Mouse (Mus musculus): ENCODE measurements around the gene Tra2a. TPM values are rescaled to one million over a fixed set of nuclear protein-coding genes. Genes with fewer than 3 reads are reported as not detected.
"Not testable (repeated sequence)": the region's sequence is repeated elsewhere in the genome, so short reads cannot be mapped to it uniquely, and the experiment has no call there.

Gene Tra2a
- polyA plus RNA-seq, 1 experiment from 2014 or later: 123 TPM

DNA sequence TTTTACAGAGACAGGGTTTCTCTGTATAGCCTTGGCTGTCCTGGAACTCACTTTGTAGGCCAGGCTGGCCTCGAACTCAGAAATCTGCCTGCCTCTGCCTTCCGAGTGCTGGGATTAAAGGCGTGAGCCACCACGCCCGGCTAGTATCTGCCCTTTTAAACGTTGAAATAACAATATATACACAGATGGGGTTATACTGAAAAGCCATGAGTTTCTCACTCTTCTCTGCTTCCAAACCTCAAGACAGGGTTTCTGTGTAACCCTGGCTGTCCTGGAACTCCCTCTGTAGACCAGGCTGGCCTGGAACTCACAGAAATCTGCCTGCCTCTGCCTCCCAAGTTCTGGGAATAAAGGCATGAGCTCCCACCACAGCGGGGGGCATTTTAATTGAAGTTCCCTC is 613 bp upstream of the Tra2a start:
- H3K4me3 ChIP-seq: not testable (repeated sequence)
- H3K27ac ChIP-seq (replicated peaks): peak overlapping the region; percentile 99

DNA sequence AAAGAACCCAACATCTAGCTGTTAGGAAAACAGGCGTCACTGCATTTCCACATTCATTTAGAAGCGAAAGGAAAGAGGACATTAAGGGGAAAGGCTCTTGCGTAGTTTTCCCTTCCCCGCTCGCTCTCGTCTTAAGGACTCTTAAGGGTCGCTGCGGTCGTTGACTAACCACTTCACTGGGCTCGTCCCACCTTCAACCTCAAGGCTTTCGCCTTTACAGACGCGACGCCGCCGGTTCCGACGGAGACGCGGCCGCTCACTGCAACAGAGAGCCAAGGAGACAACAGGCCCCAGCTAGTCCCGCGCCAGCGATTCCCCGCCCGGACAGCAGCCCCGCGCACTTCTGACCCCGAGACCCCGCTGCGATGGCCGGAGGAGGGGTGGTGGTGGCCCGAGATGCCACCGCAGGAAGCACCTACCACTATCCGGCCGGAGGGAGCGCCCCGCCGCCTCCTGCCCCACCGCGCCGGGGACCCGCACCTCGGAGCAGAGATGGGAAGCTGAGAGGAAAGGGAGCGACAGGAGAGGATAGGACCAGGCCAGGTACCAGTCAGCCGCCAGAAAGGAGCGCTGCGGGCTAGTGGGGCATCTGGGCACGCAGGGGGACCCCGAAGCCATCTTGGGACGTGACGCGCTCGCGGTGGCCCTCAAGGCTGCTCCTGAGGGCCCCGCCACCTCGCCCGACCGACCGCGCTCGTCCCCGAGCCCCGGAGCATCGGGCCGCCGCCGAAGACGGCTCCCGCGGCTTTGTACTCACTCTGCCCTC is 569 bp downstream of the Tra2a start:
- Histone ChIP-seq H3K27me3 (replicated peaks; ENCODE audit: low read depth, poor library complexity, severe bottlenecking) (no peaks in the 10 kb centered on the region), H3K4me1 (peaks cover 25% of the 10 kb centered on the region), H3K27ac (replicated peaks) (peak overlapping the region; percentile 99), H3K4me3 (peak overlapping the region; percentile 98), H3K36me3 (replicated peaks) (peaks cover 10% of the 10 kb centered on the region), H3K9me3 (no peaks in the 10 kb centered on the region)
- WGBS: under 1% methylated on average over 71 of the region's 71 CpGs
- peak; percentile 65 for DNase-seq (ENCODE audit: low spot score)

More for the DNA sequence above, 613 bp upstream of the Tra2a start:
- H3K27me3 ChIP-seq (replicated peaks; ENCODE audit: low read depth, poor library complexity, severe bottlenecking); H3K36me3 ChIP-seq (replicated peaks); H3K9me3 ChIP-seq; DNase-seq (ENCODE audit: low spot score): not testable (repeated sequence)
- WGBS: 88% methylated on average over 7 of the region's 7 CpGs
- peaks cover 25% of the 10 kb centered on the region for H3K4me1 ChIP-seq

DNA sequence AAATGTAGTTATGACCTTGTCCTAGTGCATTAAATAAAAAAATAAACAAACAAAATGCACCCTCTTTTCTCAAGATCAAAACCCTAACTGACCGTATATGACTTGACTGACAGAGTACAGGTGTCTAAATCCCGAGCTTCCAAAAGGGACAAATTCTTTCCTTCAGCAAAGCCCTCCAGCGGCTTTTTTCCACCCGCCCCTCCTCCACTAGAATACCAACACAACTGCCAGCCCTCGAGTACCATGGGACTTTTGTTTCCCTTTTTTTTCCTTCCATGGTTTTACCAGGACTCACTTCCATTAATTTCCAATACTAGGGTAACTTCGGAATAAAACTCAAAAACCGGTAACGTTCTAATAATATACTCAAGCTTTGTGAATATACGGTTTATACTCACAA is 1.4 kb downstream of the Tra2a start:
- no peaks in the 10 kb centered on the region for H3K27me3 ChIP-seq (replicated peaks; ENCODE audit: low read depth, poor library complexity, severe bottlenecking)
- no peaks in the 10 kb centered on the region for H3K9me3 ChIP-seq
- H3K27ac ChIP-seq (replicated peaks): peak overlapping the region; percentile 99
- H3K36me3 ChIP-seq (replicated peaks): peaks cover 15% of the 10 kb centered on the region
- peaks cover 25% of the 10 kb centered on the region for H3K4me1 ChIP-seq
- peak overlapping the region; percentile 98 for H3K4me3 ChIP-seq
- 2% methylated on average over 9 of the region's 9 CpGs for whole genome bisulfite sequencing
- peak; percentile 50 for DNase-seq (ENCODE audit: low spot score)

DNA sequence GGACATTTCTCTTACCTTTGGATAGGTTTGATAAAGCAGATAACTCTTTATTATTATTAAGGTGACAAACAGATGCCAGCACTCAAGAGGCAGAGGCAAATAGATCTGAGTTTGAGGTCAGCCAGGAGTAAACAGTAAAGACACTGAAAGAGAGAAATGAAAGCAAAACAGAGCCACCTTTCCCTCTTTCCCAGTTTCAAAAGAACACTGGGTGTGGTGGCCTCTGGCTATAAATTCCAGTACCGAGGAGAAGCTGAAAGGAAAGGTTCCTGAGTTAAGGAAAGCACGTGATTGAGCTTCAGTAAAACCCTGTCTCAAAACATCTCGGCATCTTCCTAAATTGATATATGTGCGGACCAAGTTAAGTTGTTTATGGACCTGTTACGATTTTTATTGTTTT is 4.1 kb downstream of the Tra2a start:
- H3K9me3 ChIP-seq: no peaks in the 10 kb centered on the region

DNA sequence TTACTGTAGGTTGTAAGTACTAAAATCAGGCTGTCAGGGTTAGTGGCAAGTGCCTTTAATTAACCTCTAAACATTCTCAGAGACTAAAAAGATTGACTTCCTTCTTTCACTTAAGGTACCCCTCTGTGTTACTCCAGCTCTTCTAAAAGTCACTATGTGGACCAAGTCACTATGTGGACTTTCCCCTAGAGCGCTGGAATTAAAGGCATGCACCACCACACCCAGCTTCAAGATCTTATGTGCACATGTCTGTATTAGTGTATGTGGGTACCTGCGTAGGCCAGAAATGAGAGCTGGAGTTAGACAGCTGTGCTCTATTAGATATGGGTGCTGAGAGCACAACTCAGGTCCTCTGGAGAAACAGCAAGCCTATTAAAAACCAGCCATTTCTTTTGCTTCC is 6.0 kb downstream of the Tra2a start:
- Histone ChIP-seq H3K36me3 (replicated peaks) (peaks cover 20% of the 10 kb centered on the region), H3K4me3 (no peak overlapping the region), H3K9me3 (no peaks in the 10 kb centered on the region), H3K27me3 (replicated peaks; ENCODE audit: low read depth, poor library complexity, severe bottlenecking) (no peaks in the 10 kb centered on the region), H3K4me1 (peaks cover 25% of the 10 kb centered on the region), H3K27ac (replicated peaks) (no peak overlapping the region)
- DNase-seq (ENCODE audit: low spot score): no peak
- WGBS: 92% methylated on average over 2 of the region's 2 CpGs

More for the DNA sequence above, 4.1 kb downstream of the Tra2a start:
- peaks cover 25% of the 10 kb centered on the region for H3K4me1 ChIP-seq
- no peaks in the 10 kb centered on the region for H3K27me3 ChIP-seq (replicated peaks; ENCODE audit: low read depth, poor library complexity, severe bottlenecking)
- H3K36me3 ChIP-seq (replicated peaks): peaks cover 19% of the 10 kb centered on the region
- no peak overlapping the region for H3K27ac ChIP-seq (replicated peaks)
- 54% methylated on average over 5 of the region's 5 CpGs for WGBS
- no peak overlapping the region for H3K4me3 ChIP-seq
- DNase-seq (ENCODE audit: low spot score): no peak

DNA sequence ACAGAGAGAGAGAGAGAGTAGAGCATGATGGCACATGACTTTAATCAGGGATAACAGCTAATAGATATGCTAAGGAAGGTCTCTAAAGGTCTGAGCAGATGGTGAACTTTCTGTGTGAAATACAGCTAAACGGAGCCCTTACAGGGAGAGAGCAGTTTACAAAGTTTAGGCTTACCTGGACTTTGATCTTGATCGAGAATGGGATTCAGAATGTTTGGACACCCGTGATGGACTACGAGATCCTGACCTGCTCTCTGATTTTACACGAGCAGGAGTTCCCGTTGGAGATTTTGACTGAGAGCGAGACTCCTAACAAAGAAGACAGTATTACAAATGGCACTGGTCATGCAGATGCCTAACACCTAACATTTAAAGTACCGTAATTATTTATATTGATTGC is 11.6 kb downstream of the Tra2a start:
- Histone ChIP-seq H3K27me3 (replicated peaks; ENCODE audit: low read depth, poor library complexity, severe bottlenecking) (no peaks in the 10 kb centered on the region), H3K27ac (replicated peaks) (no peak overlapping the region), H3K9me3 (no peaks in the 10 kb centered on the region), H3K36me3 (replicated peaks) (peaks cover 61% of the 10 kb centered on the region), H3K4me1 (no peaks in the 10 kb centered on the region), H3K4me3 (no peak overlapping the region)
- no peak for DNase-seq (ENCODE audit: low spot score)
- 95% methylated on average over 8 of the region's 8 CpGs for WGBS

DNA sequence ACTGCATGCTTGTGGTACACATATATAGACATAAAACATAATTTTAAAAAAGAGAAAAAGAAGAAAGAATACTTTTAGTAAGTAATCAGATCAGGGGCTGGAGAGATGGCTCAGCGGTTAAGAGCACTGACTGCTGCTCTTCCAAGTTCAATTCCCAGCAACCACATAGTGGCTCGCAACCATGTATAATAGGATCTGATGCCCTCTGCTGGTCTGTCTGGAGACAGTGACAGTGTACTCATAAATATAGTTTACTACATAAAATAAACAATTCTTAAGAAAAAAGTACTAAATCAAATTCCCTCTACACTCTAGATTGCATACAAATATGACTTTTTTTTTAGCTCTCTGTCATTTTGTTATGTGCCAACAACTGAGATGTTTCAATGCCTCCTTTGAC is 12.6 kb downstream of the Tra2a start:
- WGBS: 94% methylated on average over 2 of the region's 2 CpGs
- Histone ChIP-seq H3K27me3 (replicated peaks; ENCODE audit: low read depth, poor library complexity, severe bottlenecking) (no peaks in the 10 kb centered on the region), H3K9me3 (no peaks in the 10 kb centered on the region), H3K36me3 (replicated peaks) (peaks cover 68% of the 10 kb centered on the region), H3K4me3 (no peak overlapping the region), H3K27ac (replicated peaks) (no peak overlapping the region), H3K4me1 (no peaks in the 10 kb centered on the region)
- DNase-seq (ENCODE audit: low spot score): no peak

DNA sequence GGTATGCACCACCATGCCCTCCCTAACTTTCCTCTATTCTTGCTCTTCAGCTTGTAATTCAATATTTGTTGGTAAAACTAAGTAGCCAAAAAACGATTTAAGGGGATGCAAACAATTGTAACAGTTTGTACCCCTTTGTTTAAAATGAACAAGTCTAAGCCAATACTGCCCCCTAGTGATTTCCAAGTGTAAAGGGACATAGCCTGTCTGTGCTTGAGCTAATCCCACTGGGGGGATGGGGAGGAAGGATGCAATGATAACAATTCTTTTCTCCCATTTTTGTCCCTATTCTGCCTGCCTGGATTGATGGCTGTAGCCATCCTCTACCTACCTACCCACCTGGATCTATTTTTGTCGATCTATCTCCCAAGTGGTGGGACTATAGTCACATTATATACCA is 16.6 kb downstream of the Tra2a start:
- WGBS: 69% methylated on average over 2 of the region's 2 CpGs
- Histone ChIP-seq H3K27me3 (replicated peaks; ENCODE audit: low read depth, poor library complexity, severe bottlenecking) (no peaks in the 10 kb centered on the region), H3K4me1 (no peaks in the 10 kb centered on the region), H3K4me3 (no peak overlapping the region), H3K27ac (replicated peaks) (no peak overlapping the region), H3K36me3 (replicated peaks) (peaks cover 100% of the 10 kb centered on the region), H3K9me3 (no peaks in the 10 kb centered on the region)
- DNase-seq (ENCODE audit: low spot score): no peak

DNA sequence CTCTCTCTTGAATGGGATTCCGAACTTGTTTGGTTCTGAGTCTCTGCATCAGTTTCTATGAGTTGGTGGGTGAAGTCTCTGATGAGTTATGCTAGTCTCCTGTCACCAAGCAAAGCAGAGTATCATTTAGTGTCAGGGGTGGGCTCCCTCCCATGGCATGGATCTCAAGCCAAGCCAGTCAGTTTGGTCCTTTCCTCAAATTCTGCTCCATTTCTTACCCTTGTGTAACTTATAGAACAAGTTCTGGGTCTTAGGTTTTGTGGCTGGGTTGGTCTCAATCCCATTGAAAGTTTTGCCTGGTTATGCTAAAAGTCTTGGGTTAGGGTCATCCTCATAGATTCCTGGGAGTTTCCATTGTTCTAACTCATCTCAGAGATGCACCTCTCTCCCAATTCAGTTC is 21.5 kb downstream of the Tra2a start:
- Histone ChIP-seq H3K36me3 (replicated peaks) (peaks cover 69% of the 10 kb centered on the region), H3K4me1 (peaks cover 5% of the 10 kb centered on the region; the same call in 1 of the 2 replicates), H3K27me3 (replicated peaks; ENCODE audit: low read depth, poor library complexity, severe bottlenecking) (no peaks in the 10 kb centered on the region), H3K9me3 (no peaks in the 10 kb centered on the region), H3K27ac (replicated peaks) (no peak overlapping the region), H3K4me3 (no peak overlapping the region)
- DNase-seq (ENCODE audit: low spot score): no peak
- WGBS: 97% methylated on average over 1 of the region's 1 CpGs

DNA sequence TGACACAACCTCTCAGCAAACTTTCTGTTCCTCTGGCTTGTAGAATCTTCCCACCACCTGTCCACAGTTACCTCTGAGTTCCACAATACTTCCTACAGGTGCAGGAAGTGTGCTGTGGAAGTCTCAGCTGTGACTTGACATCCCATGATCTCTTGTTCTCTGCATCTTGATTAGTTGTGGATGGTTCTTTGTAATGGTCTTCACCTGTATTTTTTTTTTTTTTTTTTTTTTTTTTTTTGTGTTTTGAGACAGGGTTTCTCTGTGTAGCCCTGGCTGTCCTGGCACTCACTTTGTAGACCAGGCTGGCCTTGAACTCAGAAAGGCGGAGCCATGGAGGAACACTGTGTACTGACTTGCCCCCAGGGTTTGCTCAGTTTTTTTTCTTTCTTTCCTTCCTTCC is 22.3 kb downstream of the Tra2a start:
- Histone ChIP-seq H3K4me1 (peaks cover 5% of the 10 kb centered on the region; the same call in 1 of the 2 replicates), H3K27ac (replicated peaks) (no peak overlapping the region), H3K27me3 (replicated peaks; ENCODE audit: low read depth, poor library complexity, severe bottlenecking) (no peaks in the 10 kb centered on the region), H3K4me3 (no peak overlapping the region), H3K9me3 (no peaks in the 10 kb centered on the region), H3K36me3 (replicated peaks) (peaks cover 61% of the 10 kb centered on the region)
- DNase-seq (ENCODE audit: low spot score): no peak
- 94% methylated on average over 1 of the region's 1 CpGs for WGBS

DNA sequence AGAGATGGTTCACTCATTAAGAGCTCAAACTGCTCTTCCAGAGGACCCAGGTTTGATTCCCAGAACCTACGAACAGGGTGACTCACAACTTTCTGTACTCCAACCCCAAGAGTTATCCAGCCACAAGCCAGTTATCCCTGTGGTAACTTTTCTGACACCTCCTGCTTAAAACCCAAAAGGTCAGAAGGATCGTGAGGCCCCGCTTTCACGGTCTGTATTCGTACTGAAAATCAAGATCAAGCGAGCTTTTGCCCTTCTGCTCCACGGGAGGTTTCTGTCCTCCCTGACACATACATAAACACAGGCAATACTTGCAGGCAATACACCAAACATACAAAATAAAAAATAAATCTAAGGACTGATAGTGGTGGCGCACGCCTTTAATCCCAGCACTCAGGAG is 27.5 kb downstream of the Tra2a start:
- no peak overlapping the region for H3K27ac ChIP-seq (replicated peaks)
- no peak overlapping the region for H3K4me3 ChIP-seq
- H3K9me3 ChIP-seq: peaks cover 3% of the 10 kb centered on the region; the same call in 1 of the 2 replicates
- DNase-seq (ENCODE audit: low spot score): peak; percentile 66
- no peaks in the 10 kb centered on the region for H3K27me3 ChIP-seq (replicated peaks; ENCODE audit: low read depth, poor library complexity, severe bottlenecking)
- H3K4me1 ChIP-seq: peaks cover 5% of the 10 kb centered on the region; the same call in 1 of the 2 replicates
- WGBS: 69% methylated on average over 9 of the region's 9 CpGs
- peaks cover 9% of the 10 kb centered on the region for H3K36me3 ChIP-seq (replicated peaks)

DNA sequence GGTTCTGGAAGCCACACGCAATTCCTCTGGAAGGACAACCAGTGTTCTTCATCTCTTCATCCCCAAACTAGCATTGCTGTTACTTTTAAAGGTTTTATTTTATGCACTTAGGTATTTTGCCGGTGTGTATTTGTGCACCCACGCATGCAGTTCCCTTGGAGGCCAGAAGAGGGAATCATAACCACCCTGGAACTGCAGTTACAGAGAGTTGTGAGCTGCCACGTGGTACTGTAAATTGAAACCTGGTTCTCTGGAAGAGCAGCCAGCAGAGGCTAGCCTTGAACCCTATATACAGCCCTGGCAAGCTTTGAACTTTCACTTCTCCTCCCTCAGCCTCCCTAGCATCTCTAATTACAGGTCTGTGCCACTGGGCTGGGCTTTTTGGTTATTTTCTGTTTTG is 30.5 kb downstream of the Tra2a start:
- Histone ChIP-seq H3K27me3 (replicated peaks; ENCODE audit: low read depth, poor library complexity, severe bottlenecking) (no peaks in the 10 kb centered on the region), H3K9me3 (peaks cover 3% of the 10 kb centered on the region; the same call in 1 of the 2 replicates), H3K36me3 (replicated peaks) (no peaks in the 10 kb centered on the region), H3K4me1 (peaks cover 5% of the 10 kb centered on the region; the same call in 1 of the 2 replicates), H3K27ac (replicated peaks) (no peak overlapping the region), H3K4me3 (no peak overlapping the region)
- 58% methylated on average over 4 of the region's 4 CpGs for WGBS
- no peak for DNase-seq (ENCODE audit: low spot score)

DNA sequence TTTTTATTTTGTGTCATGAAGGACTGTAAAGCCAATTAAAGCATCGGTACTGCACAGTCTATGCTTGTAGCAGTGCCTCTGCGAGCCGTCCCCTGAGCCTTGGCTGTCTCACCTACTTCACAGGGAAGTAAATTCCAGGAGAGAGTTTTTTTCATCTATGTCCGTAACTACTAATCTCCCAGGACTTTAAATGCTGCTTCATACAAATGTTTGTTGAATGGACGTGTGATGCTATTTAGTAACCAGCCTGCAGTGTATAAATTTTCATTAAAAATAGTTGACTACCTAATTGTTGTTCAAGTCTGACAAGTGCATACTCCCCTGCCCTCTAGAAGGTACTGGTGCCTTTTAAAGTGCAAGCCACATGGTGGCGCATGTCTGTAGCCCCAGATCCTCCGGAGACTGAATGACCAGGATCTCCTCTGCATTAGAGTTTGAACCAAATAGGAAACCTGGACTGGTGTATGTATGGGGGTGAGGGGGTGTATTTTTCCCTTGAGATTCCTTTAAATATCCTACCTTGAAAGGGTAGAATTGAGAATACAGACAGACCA is 35.6 kb downstream of the Tra2a start:
- WGBS: 18% methylated on average over 7 of the region's 7 CpGs
- Histone ChIP-seq H3K27me3 (replicated peaks; ENCODE audit: low read depth, poor library complexity, severe bottlenecking) (no peaks in the 10 kb centered on the region), H3K4me1 (peaks cover 6% of the 10 kb centered on the region; the same call in 1 of the 2 replicates), H3K27ac (replicated peaks) (no peak overlapping the region), H3K4me3 (no peak overlapping the region), H3K9me3 (no peaks in the 10 kb centered on the region), H3K36me3 (replicated peaks) (no peaks in the 10 kb centered on the region)
- DNase-seq (ENCODE audit: low spot score): peak; percentile 44

Measured in embryonic facial prominence, embryonic 10.5 days (tissue).